Mouse (Mus musculus): ENCODE measurements around the gene Ckm. TPM values are rescaled to one million over a fixed set of nuclear protein-coding genes. Genes with fewer than 3 reads are reported as not detected.

The Ckm gene
- total and polyA plus RNA-seq, 2 experiments from 2014 or later = 0.48 TPM; not detected in 1

- no peak overlapping the region for H3K4me2 ChIP-seq (ENCODE audit: low read depth)
- no peak overlapping the region for H3K4me3 ChIP-seq (ENCODE audit: low read depth, low read length)
- no peaks in the 10 kb centered on the region for H3K9me3 ChIP-seq (ENCODE audit: low read length)
- no peak overlapping the region for H3K27ac ChIP-seq (ENCODE audit: low read depth, low read length)
- WGBS = 88% methylated on average over 12 of the region's 12 CpGs
- no peaks in the 10 kb centered on the region for H3K4me1 ChIP-seq (ENCODE audit: insufficient read depth)
- DNase-seq (no peak), ATAC-seq (no peak)
- H3K27me3 ChIP-seq (ENCODE audit: insufficient read depth, low read length) = no peaks in the 10 kb centered on the region
- H3K36me3 ChIP-seq (ENCODE audit: insufficient read depth) = peaks cover 77% of the 10 kb centered on the region
- H3K9ac ChIP-seq = no peak overlapping the region
- no peak for TF ChIP-seq CTCF (IDR thresholded peaks at IDR 0.05; ENCODE audit: low read depth)
Observed at GRCm38 (mm10) chr7:19444801-19445200, 40.2 kb downstream of the Ckm start.

DNA sequence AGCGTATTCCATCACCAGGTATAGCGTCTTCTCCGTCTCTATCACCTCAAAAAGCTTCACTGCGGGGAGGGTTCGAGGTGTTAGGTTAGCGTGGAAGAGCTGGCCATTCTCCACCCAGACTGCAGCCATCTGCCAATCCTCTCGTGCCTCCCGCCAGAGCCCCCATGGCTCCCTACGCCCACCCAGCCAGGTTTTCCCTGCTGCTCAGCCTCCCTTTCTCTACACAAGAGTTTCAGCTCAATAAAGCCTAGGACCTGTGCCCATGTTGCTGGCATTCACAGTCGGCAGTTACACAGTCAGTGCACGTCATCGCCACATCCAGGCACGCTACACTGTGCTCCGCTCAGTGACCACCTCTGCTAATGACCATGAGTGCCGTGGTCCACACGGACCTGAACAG lies 43.1 kb downstream of the Ckm start:
- Histone ChIP-seq H3K4me1 (ENCODE audit: insufficient read depth) (no peaks in the 10 kb centered on the region), H3K4me3 (ENCODE audit: low read depth, low read length) (no peak overlapping the region), H3K9ac (no peak overlapping the region), H3K36me3 (ENCODE audit: insufficient read depth) (peaks cover 66% of the 10 kb centered on the region), H3K27ac (ENCODE audit: low read depth, low read length) (no peak overlapping the region), H3K4me2 (ENCODE audit: low read depth) (no peak overlapping the region), H3K9me3 (ENCODE audit: low read length) (no peaks in the 10 kb centered on the region), H3K27me3 (ENCODE audit: insufficient read depth, low read length) (no peaks in the 10 kb centered on the region)
- peak; percentile 39 for DNase-seq
- no peak for TF ChIP-seq CTCF (IDR thresholded peaks at IDR 0.05; ENCODE audit: low read depth)
- 76% methylated on average over 14 of the region's 16 CpGs for WGBS
- peak; percentile 32 for ATAC-seq

- H3K27me3 ChIP-seq (ENCODE audit: insufficient read depth, low read length) = no peaks in the 10 kb centered on the region
- H3K4me2 ChIP-seq (ENCODE audit: low read depth) = no peak overlapping the region
- DNase-seq (peak; percentile 40), ATAC-seq (peak; percentile 68)
- no peaks in the 10 kb centered on the region for H3K4me1 ChIP-seq (ENCODE audit: insufficient read depth)
- H3K9me3 ChIP-seq (ENCODE audit: low read length) = no peaks in the 10 kb centered on the region
- H3K36me3 ChIP-seq (ENCODE audit: insufficient read depth) = peaks cover 56% of the 10 kb centered on the region
- 0 out of 2 replicates have a peak overlapping the region, but pooled peaks have one; percentile 9 for H3K27ac ChIP-seq (ENCODE audit: low read depth, low read length)
- no peak overlapping the region for H3K9ac ChIP-seq
- WGBS = 68% methylated on average over 12 of the region's 12 CpGs
- TF ChIP-seq CTCF (IDR thresholded peaks at IDR 0.05; ENCODE audit: low read depth) = no peak
- H3K4me3 ChIP-seq (ENCODE audit: low read depth, low read length) = no peak overlapping the region
Observed at GRCm38 (mm10) chr7:19449165-19449564, 44.6 kb downstream of the Ckm start.

- DNase-seq (no peak), ATAC-seq (no peak)
- H3K27ac ChIP-seq (ENCODE audit: low read depth, low read length) = no peak overlapping the region
- H3K27me3 ChIP-seq (ENCODE audit: insufficient read depth, low read length) = no peaks in the 10 kb centered on the region
- TF ChIP-seq CTCF (IDR thresholded peaks at IDR 0.05; ENCODE audit: low read depth) = no peak
- H3K4me2 ChIP-seq (ENCODE audit: low read depth) = no peak overlapping the region
- WGBS = 92% methylated on average over 4 of the region's 4 CpGs
- H3K36me3 ChIP-seq (ENCODE audit: insufficient read depth) = peaks cover 15% of the 10 kb centered on the region
- H3K9ac ChIP-seq = no peak overlapping the region
- H3K4me1 ChIP-seq (ENCODE audit: insufficient read depth) = peaks cover 16% of the 10 kb centered on the region
- no peaks in the 10 kb centered on the region for H3K9me3 ChIP-seq (ENCODE audit: low read length)
- no peak overlapping the region for H3K4me3 ChIP-seq (ENCODE audit: low read depth, low read length)
Observed at GRCm38 (mm10) chr7:19455186-19455585, 50.6 kb downstream of the Ckm start.

DNA sequence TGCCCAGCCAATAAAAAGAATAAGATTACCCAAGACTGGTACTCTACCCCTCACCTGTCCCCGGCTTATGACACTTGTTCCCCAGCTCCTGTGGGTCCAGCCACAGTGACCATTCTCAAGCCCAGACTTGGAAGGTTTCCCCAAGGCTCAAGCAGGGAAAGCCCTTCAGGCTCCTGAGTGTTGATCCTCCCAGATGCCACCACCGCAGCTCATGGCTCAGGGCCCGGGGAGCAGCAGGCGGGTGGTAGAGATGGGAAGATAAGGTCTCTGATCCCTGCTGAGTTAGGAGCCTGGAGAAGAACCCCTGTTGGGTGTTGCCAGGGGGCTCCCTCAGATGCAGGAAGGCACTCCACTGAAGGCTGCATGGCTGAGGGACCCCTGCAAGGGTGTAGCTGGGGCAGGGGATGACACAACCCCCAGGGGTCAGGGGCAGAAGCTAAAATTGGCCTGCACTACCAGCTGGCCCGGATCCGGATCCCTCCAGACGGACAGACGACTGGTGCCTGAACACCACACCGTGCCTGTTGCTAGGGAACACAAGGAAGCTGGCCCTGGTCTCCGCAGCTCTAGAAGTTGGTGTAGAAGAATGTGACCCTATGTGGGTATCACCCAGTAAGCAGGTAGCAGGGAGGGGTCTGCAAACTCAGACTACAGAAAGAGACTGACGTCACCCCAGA lies 51.4 kb downstream of the Ckm start:
- DNase-seq (no peak), ATAC-seq (no peak)
- Histone ChIP-seq H3K9ac (no peak overlapping the region), H3K4me2 (ENCODE audit: low read depth) (no peak overlapping the region), H3K4me1 (ENCODE audit: insufficient read depth) (peaks cover 16% of the 10 kb centered on the region), H3K36me3 (ENCODE audit: insufficient read depth) (peaks cover 7% of the 10 kb centered on the region), H3K4me3 (ENCODE audit: low read depth, low read length) (no peak overlapping the region), H3K9me3 (ENCODE audit: low read length) (no peaks in the 10 kb centered on the region), H3K27ac (ENCODE audit: low read depth, low read length) (no peak overlapping the region), H3K27me3 (ENCODE audit: insufficient read depth, low read length) (no peaks in the 10 kb centered on the region)
- 74% methylated on average over 11 of the region's 11 CpGs for WGBS
- no peak for TF ChIP-seq CTCF (IDR thresholded peaks at IDR 0.05; ENCODE audit: low read depth)

GRCm38 (mm10) chr7:19456628-19457027 lies 52.1 kb downstream of the Ckm start:
- WGBS = 89% methylated on average over 7 of the region's 7 CpGs
- no peaks in the 10 kb centered on the region for H3K9me3 ChIP-seq (ENCODE audit: low read length)
- TF ChIP-seq CTCF (IDR thresholded peaks at IDR 0.05; ENCODE audit: low read depth) = no peak
- no peak overlapping the region for H3K9ac ChIP-seq
- no peak overlapping the region for H3K27ac ChIP-seq (ENCODE audit: low read depth, low read length)
- H3K4me1 ChIP-seq (ENCODE audit: insufficient read depth) = peaks cover 16% of the 10 kb centered on the region
- no peak for DNase-seq
- H3K4me3 ChIP-seq (ENCODE audit: low read depth, low read length) = peak overlapping the region; percentile 97; the same call in 1 of the 2 replicates
- peak overlapping the region; percentile 93 for H3K4me2 ChIP-seq (ENCODE audit: low read depth)
- no peaks in the 10 kb centered on the region for H3K27me3 ChIP-seq (ENCODE audit: insufficient read depth, low read length)
- 0 out of 2 replicates have a peak, but pooled peaks cover 2% of the 10 kb centered on the region for H3K36me3 ChIP-seq (ENCODE audit: insufficient read depth)
- no peak for ATAC-seq

DNA sequence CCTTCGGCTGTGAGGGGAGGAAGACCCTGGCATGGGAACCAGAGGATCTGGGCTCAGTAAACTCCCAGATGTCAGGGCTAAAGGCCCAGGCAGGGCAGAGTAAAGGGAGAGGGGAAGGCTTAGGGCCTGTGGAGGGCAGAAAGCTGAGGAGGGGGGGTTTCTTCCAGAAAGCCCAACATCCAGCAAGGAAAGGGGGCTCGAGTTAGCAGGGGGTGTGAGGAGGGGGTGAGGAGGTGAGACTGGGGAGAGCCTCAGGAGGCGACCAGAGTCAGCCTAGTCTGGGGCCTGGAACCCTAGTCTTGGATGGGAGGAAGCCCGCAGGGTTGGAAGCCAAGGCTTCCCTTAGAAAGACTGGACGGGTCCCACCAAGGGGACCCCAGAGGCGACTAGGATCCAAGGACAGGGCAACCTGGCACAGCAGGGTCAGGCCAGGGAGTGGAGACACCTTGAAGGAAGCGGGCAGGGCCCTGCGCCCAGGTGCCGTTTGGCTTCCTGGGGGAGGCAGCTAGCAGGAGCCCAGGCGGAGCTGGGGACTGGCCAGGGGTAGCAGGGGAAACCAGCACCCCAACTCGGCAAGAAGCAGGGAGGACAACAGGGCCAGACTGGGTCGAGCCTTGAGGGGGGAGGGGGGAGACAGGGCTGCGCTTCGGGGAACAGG lies 53.0 kb downstream of the Ckm start:
- ATAC-seq = no peak; the same call in 1 of the 2 replicates
- Histone ChIP-seq H3K9ac (peak overlapping the region; percentile 82), H3K9me3 (ENCODE audit: low read length) (no peaks in the 10 kb centered on the region), H3K27ac (ENCODE audit: low read depth, low read length) (peak overlapping the region; percentile 85), H3K4me2 (ENCODE audit: low read depth) (peak overlapping the region; percentile 93), H3K36me3 (ENCODE audit: insufficient read depth) (0 out of 2 replicates have a peak, but pooled peaks cover 2% of the 10 kb centered on the region), H3K4me1 (ENCODE audit: insufficient read depth) (peaks cover 16% of the 10 kb centered on the region), H3K4me3 (ENCODE audit: low read depth, low read length) (peak overlapping the region; percentile 97), H3K27me3 (ENCODE audit: insufficient read depth, low read length) (no peaks in the 10 kb centered on the region)
- WGBS = 9% methylated on average over 14 of the region's 14 CpGs
- no peak for DNase-seq
- TF ChIP-seq CTCF (IDR thresholded peaks at IDR 0.05; ENCODE audit: low read depth) = no peak
